Mouse (Mus musculus) large intestine, adult 2 months (tissue): ENCODE measurements around the gene Mrc1. TPM values are rescaled to one million over a fixed set of nuclear protein-coding genes. Genes with fewer than 3 reads are reported as not detected.

Source experiments
- polyA plus RNA-seq: library from polyadenylated mRNA; depleted of rRNA; stranded (reverse); fragments of >200 nt; gene quantifications from 2 replicates; pipeline ENCODE4 v1.2.3, GENCODE M21; 2012; rRNA removed

The Mrc1 gene
- polyA plus RNA-seq, 1 experiment, result 1.5 TPM

Other genes starting within 250 kb of the Mrc1 start
- gene Hacd1, start 173.3 kb upstream of the Mrc1 start, polyA plus RNA-seq, result 53.9 and 55.2 TPM in 2 replicates
- 10.3 and 13.7 TPM in 2 replicates for gene Stam, start 155.3 kb upstream of the Mrc1 start, polyA plus RNA-seq
- gene Tmem236, start 54.9 kb upstream of the Mrc1 start, polyA plus RNA-seq, result 33.7 and 70.3 TPM in 2 replicates
- gene Slc39a12, start 158.9 kb downstream of the Mrc1 start, polyA plus RNA-seq, result 0.02 TPM in 1 of 2 replicates, not detected in the other